Mouse (Mus musculus): ENCODE data around the gene Wwox.

GRCm38 (mm10) chr8:115302484-115302883 lies 863.0 kb downstream of the Wwox start:
- TF ChIP-seq ZC3H11A (IDR thresholded peaks at IDR 0.05; ENCODE audit: borderline replicate concordance, low read depth, low read length) (no peak), CHD2 (IDR thresholded peaks at IDR 0.05; ENCODE audit: low read depth, low read length) (no peak)

Measured in ES-E14 (cell line).